Comparison of ENCODE assay signal across 11 mouse cellular contexts in genomic region chr7:49162079-49162478, GRCm38 (mm10).
DNase-seq lines count a peak whose midpoint lies in the region; ATAC-seq lines count a peak whose summit lies in the region.
"Had no signal": no experiment of that assay in that cellular context is flagged by ENCODE, and none has a peak within 500 bp of the region (broad histone marks: within the 10 kb centered on the region; RNA-seq: fewer than 3 reads in every experiment).

No protein-coding gene starts in this region.

- no peak overlapping the region for H3K9ac ChIP-seq in hindbrain, embryonic 11.5 days (ENCODE audit: low read depth, low read length)
- H3K9ac ChIP-seq: midbrain, embryonic 12.5 days had no signal

- no peaks in the 10 kb centered on the region for H3K27me3 ChIP-seq in hindbrain, embryonic 10.5 days (ENCODE audit: insufficient read depth, poor library complexity, severe bottlenecking)
- H3K27me3 ChIP-seq in hindbrain, embryonic 11.5 days (ENCODE audit: control insufficient read depth, insufficient read depth, low read length): no peaks in the 10 kb centered on the region
- no peaks in the 10 kb centered on the region for H3K27me3 ChIP-seq in heart, embryonic 10.5 days (ENCODE audit: insufficient read depth, poor library complexity, severe bottlenecking)
- H3K27me3 ChIP-seq: midbrain, embryonic 12.5 days had no signal

- no peaks in the 10 kb centered on the region for H3K36me3 ChIP-seq in hindbrain, embryonic 10.5 days
- H3K36me3 ChIP-seq in hindbrain, embryonic 11.5 days (ENCODE audit: control insufficient read depth, insufficient read depth, low read length): no peaks in the 10 kb centered on the region
- no peaks in the 10 kb centered on the region for H3K36me3 ChIP-seq in heart, embryonic 10.5 days
- H3K36me3 ChIP-seq: midbrain, embryonic 12.5 days had no signal

- peaks cover 48% of the 10 kb centered on the region for H3K4me1 ChIP-seq in hindbrain, embryonic 10.5 days (replicated peaks)
- H3K4me1 ChIP-seq in hindbrain, embryonic 11.5 days (replicated peaks; ENCODE audit: control insufficient read depth, insufficient read depth, low read length): peaks cover 8% of the 10 kb centered on the region; the same call in 1 of the 2 replicates
- peaks cover 35% of the 10 kb centered on the region for H3K4me1 ChIP-seq in heart, embryonic 10.5 days

- WGBS in hindbrain, embryonic 10.5 days: 48% methylated on average over 9 of the region's 9 CpGs
- 50% methylated on average over 9 of the region's 9 CpGs for WGBS in hindbrain, embryonic 11.5 days
- 39% methylated on average over 9 of the region's 9 CpGs for WGBS in heart, embryonic 10.5 days

- H3K27ac ChIP-seq in hindbrain, embryonic 10.5 days: peak overlapping the region; percentile 8; the same call in 1 of the 2 replicates
- H3K27ac ChIP-seq in hindbrain, embryonic 11.5 days (ENCODE audit: low read depth, low read length): no peak overlapping the region
- H3K27ac ChIP-seq in heart, embryonic 10.5 days: 0 out of 2 replicates have a peak overlapping the region, but pooled peaks have one; percentile 11
- H3K27ac ChIP-seq: midbrain, embryonic 12.5 days had no signal

- H3K9me3 ChIP-seq in hindbrain, embryonic 10.5 days: no peaks in the 10 kb centered on the region
- no peaks in the 10 kb centered on the region for H3K9me3 ChIP-seq in hindbrain, embryonic 11.5 days (ENCODE audit: control insufficient read depth, low read length)
- no peaks in the 10 kb centered on the region for H3K9me3 ChIP-seq in heart, embryonic 10.5 days
- H3K9me3 ChIP-seq: midbrain, embryonic 12.5 days had no signal

- ATAC-seq in hindbrain, embryonic 11.5 days (ENCODE audit: low FRiP score): no peak

- H3K4me2 ChIP-seq in hindbrain, embryonic 11.5 days (replicated peaks; ENCODE audit: low read depth, low read length): no peak overlapping the region
- H3K4me2 ChIP-seq: midbrain, embryonic 12.5 days had no signal

- H3K4me3 ChIP-seq in hindbrain, embryonic 10.5 days: no peak overlapping the region
- H3K4me3 ChIP-seq in hindbrain, embryonic 11.5 days (ENCODE audit: low read depth, low read length): no peak overlapping the region
- H3K4me3 ChIP-seq in heart, embryonic 10.5 days: no peak overlapping the region
- H3K4me3 ChIP-seq: midbrain, embryonic 12.5 days had no signal

- DNase-seq in hindbrain, embryonic 10.5 days (ENCODE audit: low spot score): no peak
- no peak for DNase-seq in hindbrain, embryonic 11.5 days (ENCODE audit: low spot score)
- DNase-seq in heart, embryonic 10.5 days (ENCODE audit: low spot score): no peak
- peak; percentile 23 for DNase-seq in liver
- peak; percentile 75 for DNase-seq in lung, postnatal 10 days
- DNase-seq in cerebellum, postnatal 10 days: no peak
- no peak for DNase-seq in right cerebral cortex, postnatal 25 days
- DNase-seq in spleen, postnatal 14 days (ENCODE audit: low spot score in 2 of 2): no peak
- DNase-seq: gastrocnemius, postnatal 36 days; kidney, postnatal 10 days had no signal

Comparison
In these comparisons a context has a peak if more than half of its experiments do, and no peak if none do; other contexts are left out.
1. DNase-seq: peak in liver (single experiment) and lung, postnatal 10 days (single experiment); none in hindbrain, embryonic 10.5 days (single experiment), hindbrain, embryonic 11.5 days (single experiment), heart, embryonic 10.5 days (single experiment), cerebellum, postnatal 10 days (0 of 2), right cerebral cortex, postnatal 25 days (single experiment) and spleen, postnatal 14 days (0 of 2).